Mouse (Mus musculus) midbrain, embryonic 10.5 days (tissue): Measurements from ENCODE around the gene Cav1. TPM values are rescaled to one million over a fixed set of nuclear protein-coding genes. Genes with fewer than 3 reads are reported as not detected.

Experiments
- DNase-seq: peaks from one replicate; pipeline ENCODE4 v3.0.0-alpha.2; 2017; ENCODE audit warnings: low spot score
- H3K27ac ChIP-seq: fragments of 300-500 bp; sonication (generic); replicated peaks from 2 replicates; pipeline ENCODE4 v1.5.1; 2016; ENCODE audit warnings: mild to moderate bottlenecking
- H3K27me3 ChIP-seq: fragments of 300-500 bp; sonication (generic); 2 replicates; pipeline ENCODE4 v1.6.1; 2016; ENCODE audit warnings: low read depth, mild to moderate bottlenecking; ENCODE audit not compliant: poor library complexity, severe bottlenecking
- H3K36me3 ChIP-seq: fragments of 300-500 bp; sonication (generic); 2 replicates; pipeline ENCODE4 v1.6.1; 2016; ENCODE audit warnings: mild to moderate bottlenecking, moderate library complexity
- H3K4me1 ChIP-seq: fragments of 300-500 bp; sonication (generic); 2 replicates; pipeline ENCODE4 v1.6.1; 2016
- H3K4me3 ChIP-seq: fragments of 300-500 bp; sonication (generic); 2 replicates; pipeline ENCODE4 v1.5.1; 2016; ENCODE audit warnings: mild to moderate bottlenecking, moderate library complexity
- H3K9me3 ChIP-seq: fragments of 300-500 bp; sonication (generic); replicated peaks from 2 replicates; pipeline ENCODE4 v1.6.1; 2016; ENCODE audit warnings: mild to moderate bottlenecking
- WGBS: fragments of 180-500 bp; shearing (Covaris S2); methylation state at CpG from one replicate; pipeline ENCODE4 v1.1.7; 2016; 5-methylcytosine and 5-hydroxymethylcytosine counted together
- polyA plus RNA-seq: library from polyadenylated mRNA; unstranded; fragments of >200 nt; fragmentation: Nextera tagmentation; extraction: Ambion mirVana; gene quantifications from 2 replicates; pipeline ENCODE4 v1.2.1, GENCODE M21; 2016

Gene Cav1
- polyA plus RNA-seq, 1 experiment from 2014 or later, result 6.4 TPM

DNA sequence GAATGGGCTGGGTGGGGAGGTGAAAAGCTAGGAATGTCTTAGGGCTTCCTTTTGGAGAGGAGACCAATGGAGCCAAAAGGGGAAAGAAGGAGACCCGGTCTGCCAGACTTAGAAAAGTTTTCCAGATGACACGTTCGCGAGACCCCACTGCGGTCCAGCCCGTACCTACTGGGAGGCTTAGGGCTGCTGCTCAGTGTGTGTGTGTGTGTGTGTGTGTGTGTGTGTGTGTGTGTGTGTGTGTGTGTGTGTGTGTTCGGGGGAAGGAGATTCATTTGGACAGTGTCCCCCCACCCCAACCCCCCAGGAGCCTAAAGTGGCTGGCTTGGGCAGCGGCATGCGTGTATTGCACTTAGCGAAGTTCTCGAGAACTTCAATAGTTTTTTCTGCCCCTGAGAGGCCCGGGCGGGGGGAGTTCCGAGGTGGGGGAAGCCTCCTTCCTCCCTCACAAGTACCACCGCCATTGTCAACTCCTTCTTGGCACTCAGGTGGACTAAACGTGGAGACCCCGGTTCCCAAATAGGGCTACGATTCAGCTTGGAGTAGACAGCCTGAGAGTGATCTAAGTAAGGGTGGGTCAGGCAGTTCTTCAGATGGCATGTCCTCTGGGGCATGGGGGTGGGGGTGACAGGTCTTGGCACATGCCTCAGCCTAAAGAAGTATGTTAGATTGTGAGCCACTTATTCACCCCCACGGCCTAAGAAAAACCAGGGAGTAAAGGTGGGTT, 629 bp downstream of the Cav1 start:
- H3K9me3 ChIP-seq, result no peaks in the 10 kb centered on the region
- H3K4me3 ChIP-seq, result peak overlapping the region; percentile 63
- DNase-seq, result peak; percentile 27
- H3K36me3 ChIP-seq, result no peaks in the 10 kb centered on the region
- H3K4me1 ChIP-seq, result peaks cover 25% of the 10 kb centered on the region
- WGBS, result 2% methylated on average over 19 of the region's 19 CpGs
- peaks cover 54% of the 10 kb centered on the region for H3K27me3 ChIP-seq
- H3K27ac ChIP-seq, result peak overlapping the region; percentile 64; the same call in 1 of the 2 replicates

DNA sequence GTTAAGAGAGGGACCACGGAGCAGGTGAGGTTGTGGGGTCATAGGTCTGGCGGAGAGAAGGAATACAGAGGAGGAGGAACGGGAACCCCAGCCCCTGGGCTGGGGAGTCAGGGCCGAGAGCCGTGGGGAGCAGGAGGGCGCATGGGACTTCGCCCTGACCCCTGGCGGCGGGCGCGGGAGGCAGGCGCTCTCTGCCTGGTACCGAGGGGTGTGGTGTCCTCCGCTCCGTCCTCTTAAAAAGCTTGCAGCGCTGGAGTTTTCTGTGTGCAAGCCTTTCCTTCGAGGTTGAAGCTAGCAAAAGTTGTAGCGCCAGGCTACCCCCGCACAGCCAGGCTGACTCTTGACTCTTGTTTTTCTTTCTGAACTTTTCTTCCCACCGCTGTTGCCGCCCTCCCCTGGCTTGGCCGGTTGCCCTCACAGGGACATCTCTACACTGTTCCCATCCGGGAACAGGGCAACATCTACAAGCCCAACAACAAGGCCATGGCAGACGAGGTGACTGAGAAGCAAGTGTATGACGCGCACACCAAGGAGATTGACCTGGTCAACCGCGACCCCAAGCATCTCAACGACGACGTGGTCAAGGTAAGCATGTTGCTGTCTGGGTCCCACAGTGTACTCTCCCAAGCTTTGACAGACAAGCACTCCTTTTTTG, 1.5 kb downstream of the Cav1 start:
- DNase-seq, result peak; percentile 77
- Histone ChIP-seq H3K4me3 (peak overlapping the region; percentile 63), H3K4me1 (peaks cover 25% of the 10 kb centered on the region), H3K27ac (no peak overlapping the region), H3K9me3 (no peaks in the 10 kb centered on the region), H3K36me3 (no peaks in the 10 kb centered on the region), H3K27me3 (peaks cover 54% of the 10 kb centered on the region)
- 2% methylated on average over 31 of the region's 31 CpGs for WGBS

DNA sequence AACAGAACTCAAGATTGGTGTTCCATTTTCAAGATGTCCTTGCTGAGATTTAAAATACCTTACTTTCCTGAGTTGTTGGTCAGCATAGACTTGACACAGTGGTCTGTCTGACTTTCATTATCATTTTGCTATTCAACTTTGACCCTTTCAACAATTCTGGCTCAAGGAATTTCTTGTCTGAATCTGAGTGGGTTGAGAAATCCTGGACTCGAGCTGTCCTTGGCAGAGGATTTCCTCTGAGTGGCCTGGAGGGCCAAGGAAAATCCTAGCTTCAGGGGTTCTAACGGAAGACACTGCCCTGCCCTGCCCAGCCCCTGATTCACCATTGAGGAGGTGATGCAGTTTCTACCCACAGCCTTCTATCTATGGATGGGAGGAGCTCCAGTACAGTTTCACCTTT, 2.5 kb downstream of the Cav1 start:
- H3K4me1 ChIP-seq, result peaks cover 25% of the 10 kb centered on the region
- H3K4me3 ChIP-seq, result no peak overlapping the region
- H3K36me3 ChIP-seq, result no peaks in the 10 kb centered on the region
- 54% methylated on average over 2 of the region's 2 CpGs for WGBS
- peaks cover 54% of the 10 kb centered on the region for H3K27me3 ChIP-seq
- no peaks in the 10 kb centered on the region for H3K9me3 ChIP-seq
- no peak for DNase-seq
- H3K27ac ChIP-seq, result no peak overlapping the region

DNA sequence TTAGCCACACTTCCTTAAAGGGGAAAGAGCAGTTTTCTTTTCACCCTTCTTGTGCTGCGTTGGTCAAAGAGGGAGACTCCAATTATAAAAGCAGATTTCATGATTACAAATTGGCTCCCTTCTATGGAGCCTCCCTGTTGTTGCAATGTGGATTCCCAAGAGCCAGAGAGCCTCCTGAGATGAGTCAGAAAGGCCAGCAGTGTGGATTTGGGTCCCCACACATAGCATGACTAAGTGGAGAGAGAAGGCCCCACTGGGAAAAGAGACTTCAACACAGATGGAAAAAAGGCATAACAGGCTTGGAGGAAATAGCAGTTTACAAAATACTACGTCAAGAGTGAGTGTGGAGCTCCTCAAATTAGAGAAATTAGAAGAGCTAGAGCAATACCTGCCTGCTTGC, 3.1 kb downstream of the Cav1 start:
- Histone ChIP-seq H3K27me3 (peaks cover 51% of the 10 kb centered on the region), H3K9me3 (no peaks in the 10 kb centered on the region), H3K4me3 (no peak overlapping the region), H3K4me1 (peaks cover 25% of the 10 kb centered on the region), H3K36me3 (no peaks in the 10 kb centered on the region), H3K27ac (no peak overlapping the region)
- no peak for DNase-seq
- 91% methylated on average over 2 of the region's 2 CpGs for WGBS

DNA sequence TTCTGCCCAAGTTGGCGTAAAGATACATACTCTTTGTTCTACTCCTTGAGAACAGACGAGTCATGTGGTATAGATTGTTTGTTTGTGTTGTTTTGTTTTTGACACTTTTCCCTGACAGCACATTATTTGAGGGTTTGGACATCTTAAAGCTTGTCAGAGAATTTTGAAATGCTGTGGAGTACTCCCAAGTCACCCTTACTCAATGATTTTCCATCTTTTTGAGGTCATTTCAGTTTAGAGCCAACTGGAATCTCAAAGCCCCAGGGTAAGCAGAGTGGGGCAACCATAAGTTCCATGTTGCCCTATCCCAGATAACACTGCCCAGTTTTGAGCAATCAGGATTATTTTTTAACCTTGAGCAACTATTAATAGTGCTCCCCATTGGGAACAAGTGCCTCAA, 8.1 kb downstream of the Cav1 start:
- Histone ChIP-seq H3K36me3 (no peaks in the 10 kb centered on the region), H3K4me1 (0 out of 2 replicates have a peak, but pooled peaks cover 6% of the 10 kb centered on the region), H3K4me3 (no peak overlapping the region), H3K9me3 (no peaks in the 10 kb centered on the region), H3K27me3 (peaks cover 7% of the 10 kb centered on the region), H3K27ac (no peak overlapping the region)
- no peak for DNase-seq
- WGBS, result 91% methylated on average over 2 of the region's 2 CpGs

DNA sequence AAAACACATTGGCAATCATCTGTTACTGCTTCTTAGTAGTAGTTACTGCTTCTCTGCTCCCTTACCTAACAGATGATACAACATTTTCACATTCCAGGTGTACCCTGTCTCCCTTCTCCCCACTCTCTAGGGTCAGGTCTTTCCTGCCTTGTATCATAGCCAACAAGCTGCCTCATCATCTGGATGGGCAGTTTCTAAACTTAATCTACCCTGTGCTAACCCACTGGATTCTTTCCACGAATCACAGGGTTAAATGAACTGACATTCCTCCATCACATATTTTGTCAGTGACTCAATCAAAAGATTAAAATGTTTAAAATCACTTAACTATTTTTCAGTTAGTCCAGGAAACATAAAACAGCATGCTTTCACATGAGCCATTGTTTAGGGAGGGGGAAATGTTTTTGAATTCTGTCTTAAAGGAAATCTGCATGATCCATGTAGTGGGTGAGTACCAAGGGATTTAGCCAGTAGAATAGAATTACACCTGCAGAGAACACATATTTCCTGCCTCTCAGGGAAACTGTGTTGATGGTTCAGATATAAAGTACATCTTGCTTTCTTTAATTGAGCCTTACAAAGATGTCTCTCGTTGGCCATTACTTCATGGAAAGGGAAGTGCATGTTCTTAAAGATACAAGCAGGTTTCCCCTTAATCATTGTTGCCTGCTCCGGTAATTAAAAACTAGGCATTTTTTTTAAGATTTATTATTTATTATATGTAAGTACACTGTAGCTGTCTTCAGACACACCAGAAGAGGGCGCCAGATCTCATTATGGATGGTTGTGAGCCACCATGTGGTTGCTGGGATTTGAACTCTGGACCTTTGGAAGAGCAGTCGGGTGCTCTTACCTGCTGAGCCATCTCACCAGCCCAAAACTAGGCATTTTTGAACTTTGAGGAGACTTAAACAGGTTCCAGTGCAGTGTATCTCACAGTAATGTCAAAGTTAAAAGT, 8.8 kb downstream of the Cav1 start:
- Histone ChIP-seq H3K4me1 (0 out of 2 replicates have a peak, but pooled peaks cover 6% of the 10 kb centered on the region), H3K4me3 (no peak overlapping the region), H3K36me3 (no peaks in the 10 kb centered on the region), H3K27ac (no peak overlapping the region), H3K9me3 (no peaks in the 10 kb centered on the region), H3K27me3 (peaks cover under 1% of the 10 kb centered on the region; the same call in 1 of the 2 replicates)
- 82% methylated on average over 5 of the region's 5 CpGs for WGBS
- no peak for DNase-seq

DNA sequence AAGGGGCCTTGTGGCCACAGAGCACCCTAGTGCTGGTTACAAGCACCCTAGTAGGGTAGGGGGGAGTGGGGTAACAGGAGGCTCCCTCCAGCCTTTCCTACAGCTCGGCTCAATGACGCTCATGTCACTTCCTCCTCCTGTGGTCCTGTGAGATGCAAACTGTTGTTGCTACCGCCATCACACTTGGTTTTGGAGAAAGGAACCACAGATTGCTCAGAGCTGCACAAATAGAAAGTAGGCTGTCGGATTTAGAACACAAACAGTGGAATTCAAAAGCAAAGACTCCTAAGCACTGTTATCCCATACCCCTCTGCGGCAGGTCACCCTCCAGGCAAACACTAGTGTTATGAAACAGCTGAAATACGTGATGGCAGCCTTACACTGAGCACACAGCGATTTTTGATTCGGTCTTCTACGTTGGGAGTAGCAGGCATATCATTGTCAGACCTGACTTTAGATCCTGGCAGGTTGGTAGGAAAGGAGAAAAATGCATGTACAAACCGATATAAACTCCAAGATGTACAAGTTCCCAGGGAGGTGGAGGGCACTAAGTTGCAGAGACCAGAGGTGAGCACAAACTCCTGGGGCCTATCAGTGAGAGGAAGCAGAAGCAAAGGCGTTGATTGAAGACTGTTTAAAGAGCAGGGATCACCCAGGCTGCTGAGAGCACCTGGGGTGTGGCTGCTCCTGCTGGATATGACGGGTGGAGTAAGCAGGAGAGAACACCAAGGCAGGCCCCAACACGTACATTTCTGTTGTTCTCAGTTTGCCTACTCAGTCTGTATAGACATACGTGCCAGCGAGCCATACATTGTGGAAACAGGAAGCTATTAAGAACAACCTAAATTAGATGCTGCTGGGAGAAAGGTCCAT, 10.4 kb downstream of the Cav1 start:
- H3K27me3 ChIP-seq, result no peaks in the 10 kb centered on the region
- no peaks in the 10 kb centered on the region for H3K36me3 ChIP-seq
- no peak for DNase-seq
- WGBS, result 73% methylated on average over 15 of the region's 15 CpGs
- no peak overlapping the region for H3K27ac ChIP-seq
- H3K9me3 ChIP-seq, result no peaks in the 10 kb centered on the region
- H3K4me3 ChIP-seq, result no peak overlapping the region
- 0 out of 2 replicates have a peak, but pooled peaks cover 6% of the 10 kb centered on the region for H3K4me1 ChIP-seq

DNA sequence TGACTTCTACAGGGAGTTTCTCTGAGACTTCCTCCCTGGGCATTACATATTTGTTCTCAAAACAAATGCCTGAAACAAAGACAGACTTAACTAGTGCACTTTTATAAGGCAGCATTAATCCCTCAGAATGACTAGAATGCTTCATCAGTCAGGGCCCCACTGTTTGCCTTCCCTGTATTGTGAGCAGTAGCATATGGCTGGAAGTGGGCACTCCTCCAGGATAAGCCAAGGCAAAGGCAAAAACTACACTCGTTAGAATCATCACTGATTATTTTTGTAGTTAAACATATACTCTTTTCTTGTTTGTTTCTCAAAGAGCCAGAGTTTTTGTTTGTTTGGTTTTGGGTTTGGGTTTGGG, 11.0 kb downstream of the Cav1 start:
- WGBS, result 53% methylated on average over 1 of the region's 1 CpGs
- Histone ChIP-seq H3K4me3 (no peak overlapping the region), H3K27me3 (no peaks in the 10 kb centered on the region), H3K27ac (no peak overlapping the region), H3K9me3 (no peaks in the 10 kb centered on the region), H3K4me1 (0 out of 2 replicates have a peak, but pooled peaks cover 6% of the 10 kb centered on the region), H3K36me3 (no peaks in the 10 kb centered on the region)
- DNase-seq, result no peak

DNA sequence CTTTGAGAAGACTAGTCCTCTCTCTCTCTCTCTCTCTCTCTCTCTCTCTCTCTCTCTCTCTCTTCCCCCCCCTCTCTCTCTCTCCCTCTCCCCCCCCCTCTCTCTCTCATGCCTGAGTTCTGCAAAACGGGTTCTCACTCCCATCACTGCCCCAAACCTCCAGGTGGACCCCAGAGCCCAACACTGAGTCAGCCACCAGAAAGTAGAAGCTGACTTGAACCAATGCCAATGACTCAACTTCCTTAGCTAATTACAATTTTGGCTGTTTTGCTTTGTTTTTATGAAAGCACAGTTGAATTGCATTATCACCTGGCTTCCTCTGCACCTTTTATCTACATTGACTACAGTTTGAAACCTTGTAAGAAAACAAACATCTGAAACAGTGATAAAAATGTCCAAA, 11.8 kb downstream of the Cav1 start:
- Histone ChIP-seq H3K27ac (no peak overlapping the region), H3K36me3 (no peaks in the 10 kb centered on the region), H3K27me3 (no peaks in the 10 kb centered on the region), H3K4me3 (no peak overlapping the region), H3K9me3 (no peaks in the 10 kb centered on the region), H3K4me1 (0 out of 2 replicates have a peak, but pooled peaks cover 6% of the 10 kb centered on the region)
- no peak for DNase-seq
- 50% methylated on average over 1 of the region's 1 CpGs for WGBS

DNA sequence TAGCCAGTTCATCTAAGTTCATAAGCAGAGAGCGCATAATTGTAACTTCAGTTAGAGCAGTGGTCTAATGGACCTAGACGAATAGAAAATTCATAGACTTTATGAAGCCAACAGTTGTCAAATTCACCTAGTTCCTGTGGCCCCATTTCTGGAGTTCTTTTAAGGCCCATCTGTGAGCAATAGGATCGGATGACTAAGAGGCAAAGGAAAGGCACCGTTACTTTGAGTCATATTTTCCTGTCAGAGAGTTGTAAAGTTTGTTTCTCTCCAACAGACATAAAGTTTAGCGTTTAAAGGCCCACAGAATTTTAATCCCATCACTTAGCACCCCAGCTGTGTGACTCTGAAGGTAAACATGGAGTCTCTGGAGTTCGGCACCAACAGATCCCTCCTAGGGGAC, 15.8 kb downstream of the Cav1 start:
- Histone ChIP-seq H3K27me3 (no peaks in the 10 kb centered on the region), H3K4me1 (peaks cover 4% of the 10 kb centered on the region), H3K9me3 (no peaks in the 10 kb centered on the region), H3K36me3 (no peaks in the 10 kb centered on the region), H3K27ac (no peak overlapping the region), H3K4me3 (no peak overlapping the region)
- WGBS, result 81% methylated on average over 6 of the region's 6 CpGs
- no peak for DNase-seq

DNA sequence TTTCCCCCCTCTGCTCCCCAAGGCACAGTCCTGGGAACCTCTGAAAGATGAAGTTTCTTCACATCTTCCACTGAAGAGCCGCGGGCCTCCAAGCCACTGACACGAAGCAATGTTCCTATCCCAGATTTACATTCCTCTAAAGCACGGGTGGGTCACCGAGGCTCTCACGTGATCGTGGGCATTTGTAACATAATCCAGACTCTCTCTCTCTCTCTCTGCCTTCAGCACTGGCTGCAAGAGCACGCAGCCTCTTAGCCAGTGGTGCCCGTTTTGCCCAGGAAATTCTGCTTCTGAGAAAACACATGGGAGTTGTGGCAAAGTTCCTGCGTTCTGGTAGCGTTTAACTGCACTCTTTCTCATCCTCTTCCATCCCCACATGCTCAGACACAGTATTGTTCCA, 21.1 kb downstream of the Cav1 start:
- H3K4me1 ChIP-seq, result peaks cover 5% of the 10 kb centered on the region
- no peaks in the 10 kb centered on the region for H3K27me3 ChIP-seq
- H3K36me3 ChIP-seq, result no peaks in the 10 kb centered on the region
- no peak for DNase-seq
- H3K27ac ChIP-seq, result no peak overlapping the region
- WGBS, result 65% methylated on average over 11 of the region's 11 CpGs
- H3K4me3 ChIP-seq, result no peak overlapping the region
- H3K9me3 ChIP-seq, result no peaks in the 10 kb centered on the region

DNA sequence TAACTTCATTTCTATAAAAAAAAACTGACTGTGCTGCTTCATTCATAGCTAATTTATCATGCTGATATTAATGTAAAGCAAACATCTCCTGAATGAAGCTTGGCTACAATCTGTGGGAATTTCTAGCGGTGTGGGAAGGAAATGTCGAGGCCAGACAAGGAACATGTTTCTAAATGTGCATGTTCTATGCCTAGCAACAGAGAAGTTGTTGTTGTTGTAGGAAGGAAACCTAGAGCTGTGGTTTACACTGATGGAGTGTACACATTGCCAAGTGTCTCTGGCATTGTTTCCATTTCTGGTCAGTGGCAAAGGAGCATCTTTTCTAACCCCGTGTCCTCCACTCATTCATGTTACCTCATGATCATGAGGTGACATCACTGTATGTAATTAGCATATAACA, 23.7 kb downstream of the Cav1 start:
- WGBS, result 79% methylated on average over 3 of the region's 3 CpGs
- H3K36me3 ChIP-seq, result no peaks in the 10 kb centered on the region
- H3K9me3 ChIP-seq, result no peaks in the 10 kb centered on the region
- H3K4me3 ChIP-seq, result no peak overlapping the region
- no peak overlapping the region for H3K27ac ChIP-seq
- no peaks in the 10 kb centered on the region for H3K27me3 ChIP-seq
- H3K4me1 ChIP-seq, result peaks cover 5% of the 10 kb centered on the region
- DNase-seq, result no peak
